Mouse (Mus musculus) testis, adult 2 months (tissue): ENCODE data around the gene Gm20671. TPM values are rescaled to one million over a fixed set of nuclear protein-coding genes. Genes with fewer than 3 reads are reported as not detected.
"Not testable (repeated sequence)": the region's sequence is repeated elsewhere in the genome, so short reads cannot be mapped to it uniquely, and the experiment has no call there.

Experiments
- H3K27ac ChIP-seq: fragments of 200-500 bp; 2 replicates; pipeline ENCODE4 v1.5.1; 2012; ENCODE audit warnings: low read depth, low read length; ENCODE audit not compliant: control insufficient read depth, insufficient read depth
- H3K27me3 ChIP-seq: fragments of 200-500 bp; 2 replicates; pipeline ENCODE4 v1.6.1; 2012; ENCODE audit warnings: mild to moderate bottlenecking, low read length, moderate library complexity; ENCODE audit not compliant: control insufficient read depth, insufficient read depth
- H3K36me3 ChIP-seq: fragments of 200-500 bp; 2 replicates; pipeline ENCODE4 v1.6.1; 2012; ENCODE audit warnings: mild to moderate bottlenecking, low read length; ENCODE audit not compliant: control insufficient read depth, insufficient read depth
- H3K4me1 ChIP-seq: fragments of 200-500 bp; 2 replicates; pipeline ENCODE4 v1.6.1; 2012; ENCODE audit warnings: low read length; ENCODE audit not compliant: control insufficient read depth, insufficient read depth
- H3K4me3 ChIP-seq: fragments of 200-500 bp; 2 replicates; pipeline ENCODE4 v1.5.1; 2012; ENCODE audit warnings: low read depth, mild to moderate bottlenecking, low read length, moderate library complexity, mixed read lengths; ENCODE audit not compliant: control insufficient read depth
- CTCF ChIP-seq: fragments of 200-500 bp; IDR thresholded peaks from 2 replicates; pipeline ENCODE4 v1.5.1; 2012; ENCODE audit warnings: low read depth, mild to moderate bottlenecking, inconsistent platforms, low read length, moderate library complexity; ENCODE audit not compliant: control insufficient read depth, insufficient read depth, insufficient replicate concordance
- POLR2A ChIP-seq: fragments of 200-500 bp; IDR thresholded peaks from 2 replicates; pipeline ENCODE4 v1.6.1; 2012; ENCODE audit warnings: low read depth, mild to moderate bottlenecking, inconsistent platforms, low read length, moderate library complexity; ENCODE audit not compliant: control insufficient read depth
- polyA plus RNA-seq: library from polyadenylated mRNA; depleted of rRNA; stranded (reverse); fragments of >200 nt; gene quantifications from 2 replicates; pipeline ENCODE4 v1.2.3, GENCODE M21; 2012

Gm20671 gene
- polyA plus RNA-seq, 1 experiment = 1.0 TPM

DNA sequence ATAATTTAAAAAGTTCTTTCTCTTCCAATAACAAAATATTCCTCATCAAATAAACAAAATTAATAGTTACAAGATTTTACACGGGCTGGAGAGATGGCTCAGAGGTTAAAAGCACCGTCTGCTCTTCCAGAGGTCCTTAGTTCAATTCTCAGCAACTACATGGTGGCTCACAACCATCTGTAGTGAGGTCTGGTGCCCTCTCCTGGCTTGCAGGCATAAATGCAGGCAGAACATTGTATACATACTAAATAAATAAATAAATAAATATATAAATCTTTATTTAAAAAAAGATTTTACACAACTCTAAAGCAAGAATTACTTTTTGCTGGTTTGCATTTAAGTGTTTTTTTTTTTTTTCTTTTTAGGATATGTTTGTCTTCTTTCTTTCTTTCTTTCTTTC, 13.1 kb upstream of the Gm20671 start:
- no peak for TF ChIP-seq POLR2A
- no peak for TF ChIP-seq CTCF
- Histone ChIP-seq H3K27ac (no peak overlapping the region), H3K4me3 (no peak overlapping the region), H3K36me3 (peaks cover 3% of the 10 kb centered on the region; the same call in 1 of the 2 replicates), H3K4me1 (no peaks in the 10 kb centered on the region), H3K27me3 (no peaks in the 10 kb centered on the region)

DNA sequence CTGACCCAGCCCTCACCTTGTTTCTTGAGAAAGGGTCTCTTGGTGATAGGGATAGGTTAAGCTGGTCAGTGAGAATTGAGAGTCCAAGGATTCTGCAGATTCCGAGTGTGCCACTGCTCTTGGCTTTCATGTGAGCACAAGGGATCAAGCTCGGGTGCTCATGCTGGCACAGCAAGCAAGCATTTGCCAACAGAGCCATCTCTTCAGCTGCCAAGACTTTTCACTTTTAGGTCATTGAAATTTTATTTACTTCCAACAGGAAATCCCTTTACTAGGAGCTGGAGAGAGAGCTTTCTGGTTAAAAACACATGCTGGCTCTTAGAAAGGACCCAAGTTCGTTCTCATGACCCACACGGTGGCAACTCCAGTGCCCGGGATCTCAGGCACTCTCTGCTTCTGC, 10.1 kb upstream of the Gm20671 start:
- Histone ChIP-seq H3K27me3 (no peaks in the 10 kb centered on the region), H3K36me3 (peaks cover 2% of the 10 kb centered on the region), H3K4me1 (no peaks in the 10 kb centered on the region), H3K27ac (no peak overlapping the region), H3K4me3 (no peak overlapping the region)
- TF ChIP-seq CTCF (no peak), POLR2A (no peak)

DNA sequence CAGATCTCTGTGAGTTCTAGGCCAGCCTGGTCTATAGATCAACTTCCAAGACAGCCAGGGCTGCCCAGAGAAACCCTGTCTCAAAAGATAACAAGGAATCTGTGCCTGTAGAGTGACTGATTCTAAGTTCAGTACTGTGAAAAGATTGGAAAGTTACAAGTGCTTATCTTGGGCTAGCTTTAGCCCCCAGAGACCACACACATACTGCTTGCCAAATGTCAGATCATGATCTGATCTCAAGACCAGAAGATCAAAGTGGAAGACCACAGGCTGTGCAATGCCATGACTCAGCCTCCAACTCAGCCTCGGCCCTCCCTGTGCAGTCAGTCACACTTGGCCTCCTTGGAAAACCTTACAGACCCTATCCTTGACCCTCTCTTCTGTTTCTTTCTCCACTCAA, 7.6 kb upstream of the Gm20671 start:
- TF ChIP-seq POLR2A = no peak
- no peak for TF ChIP-seq CTCF
- H3K27ac ChIP-seq = no peak overlapping the region
- H3K4me3 ChIP-seq = no peak overlapping the region
- H3K36me3 ChIP-seq = peaks cover 2% of the 10 kb centered on the region
- no peaks in the 10 kb centered on the region for H3K27me3 ChIP-seq
- no peaks in the 10 kb centered on the region for H3K4me1 ChIP-seq

DNA sequence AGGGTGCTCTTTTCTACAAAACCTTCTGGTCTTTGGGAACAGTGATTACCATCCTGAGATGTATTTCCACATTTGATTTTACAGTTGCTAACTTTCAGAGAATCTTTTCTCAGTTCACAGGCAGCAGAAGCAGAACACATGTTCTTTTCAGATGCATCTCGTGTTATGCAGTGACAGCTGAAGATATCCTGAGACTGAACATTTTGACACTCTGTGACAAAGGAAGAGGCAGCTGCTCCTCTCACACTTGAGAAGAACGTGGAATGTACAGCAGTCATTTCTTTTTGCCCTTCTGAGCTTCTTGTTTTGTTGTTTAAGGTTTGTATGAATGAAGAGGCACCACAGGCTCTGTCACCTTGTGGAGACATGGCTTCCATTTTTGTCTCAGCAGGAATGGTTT, 3.1 kb upstream of the Gm20671 start:
- Histone ChIP-seq H3K27me3 (no peaks in the 10 kb centered on the region), H3K4me3 (no peak overlapping the region), H3K27ac (no peak overlapping the region), H3K36me3 (no peaks in the 10 kb centered on the region; the same call in 1 of the 2 replicates), H3K4me1 (no peaks in the 10 kb centered on the region)
- TF ChIP-seq POLR2A (no peak), CTCF (no peak)

DNA sequence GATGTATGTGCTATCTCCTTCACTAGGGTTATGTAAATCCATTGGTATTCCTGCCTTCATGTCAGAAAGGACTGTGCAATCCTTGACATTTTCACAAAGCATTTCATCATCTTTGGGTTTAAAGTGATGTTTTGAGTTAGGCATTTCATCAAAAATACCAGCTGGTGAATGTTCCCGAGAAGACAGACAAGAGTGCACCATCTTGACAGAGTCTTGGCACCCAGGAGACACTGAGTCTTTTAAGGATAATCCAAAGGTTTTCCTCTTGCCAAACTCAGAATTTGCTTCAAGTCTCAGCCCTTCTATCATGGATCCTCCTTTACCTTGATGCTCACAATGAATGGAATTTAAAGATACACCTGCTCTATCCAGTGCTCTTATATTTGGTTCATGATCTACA, 1.9 kb upstream of the Gm20671 start:
- not testable (repeated sequence) for H3K4me1 ChIP-seq, H3K27ac ChIP-seq, H3K36me3 ChIP-seq, H3K4me3 ChIP-seq, H3K27me3 ChIP-seq

DNA sequence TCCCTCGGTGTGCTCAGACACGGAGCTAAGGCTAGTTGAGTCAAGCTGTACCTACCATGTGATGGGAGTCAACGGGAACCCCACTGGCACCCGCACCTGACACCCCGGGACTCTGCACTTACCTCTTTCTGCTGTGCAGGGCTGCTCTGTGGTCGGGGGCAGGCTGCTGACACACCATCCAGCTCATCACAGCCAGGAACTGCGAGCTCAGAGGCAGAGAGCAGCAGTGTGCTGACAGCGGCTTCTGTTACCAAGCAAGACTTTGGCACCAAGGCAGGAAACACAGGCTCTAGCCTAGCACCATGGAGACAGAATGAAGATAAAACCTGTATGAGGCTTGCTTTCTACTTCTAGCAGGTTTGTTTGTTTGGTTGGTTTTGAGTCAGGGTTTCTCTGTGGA, 6.4 kb downstream of the Gm20671 start:
- Histone ChIP-seq H3K27ac (no peak overlapping the region), H3K27me3 (no peaks in the 10 kb centered on the region), H3K4me1 (no peaks in the 10 kb centered on the region), H3K36me3 (no peaks in the 10 kb centered on the region; the same call in 1 of the 2 replicates), H3K4me3 (no peak overlapping the region)
- TF ChIP-seq CTCF (no peak), POLR2A (no peak)

DNA sequence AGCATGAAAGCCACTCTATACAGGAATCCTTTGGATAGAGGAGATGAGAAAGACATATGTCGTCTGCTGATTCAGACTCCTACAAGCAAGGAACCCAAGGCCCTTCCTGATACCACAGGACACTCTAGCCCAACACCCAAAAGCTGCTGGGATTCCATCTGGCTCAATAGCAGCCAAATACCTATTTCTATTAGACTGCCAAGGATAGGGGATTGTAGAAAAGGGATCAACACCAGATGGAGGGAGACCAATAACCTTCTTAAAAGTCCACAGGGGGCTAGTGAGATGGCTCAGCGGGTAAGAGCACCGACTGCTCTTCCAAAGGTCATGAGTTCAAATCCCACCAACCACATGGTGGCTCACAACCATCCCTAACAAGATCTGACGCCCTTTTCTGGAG, 11.5 kb downstream of the Gm20671 start:
- H3K27ac ChIP-seq = no peak overlapping the region
- TF ChIP-seq POLR2A (no peak), CTCF (no peak)
- no peak overlapping the region for H3K4me3 ChIP-seq
- H3K27me3 ChIP-seq = no peaks in the 10 kb centered on the region
- no peaks in the 10 kb centered on the region for H3K4me1 ChIP-seq
- H3K36me3 ChIP-seq = no peaks in the 10 kb centered on the region; the same call in 1 of the 2 replicates

DNA sequence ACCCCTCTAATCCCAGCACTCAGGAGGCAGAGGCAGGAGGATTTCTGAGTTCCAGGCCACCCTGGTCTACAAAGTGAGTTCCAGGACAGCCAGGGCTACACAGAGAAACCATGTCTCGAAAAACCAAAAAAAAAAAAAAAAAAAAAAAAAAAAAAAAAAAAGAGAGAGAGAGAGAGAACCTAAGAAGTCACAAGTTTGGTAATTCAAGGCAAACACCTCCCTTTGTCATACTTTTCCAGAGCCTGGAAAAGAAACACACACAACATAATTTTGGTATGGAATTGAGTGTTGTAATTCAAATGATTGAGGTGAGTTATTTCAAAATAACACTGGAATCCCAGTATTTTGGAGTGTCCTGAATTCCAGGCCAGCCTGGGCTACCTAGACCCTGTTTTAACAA, 40.5 kb downstream of the Gm20671 start:
- not testable (repeated sequence) for H3K27ac ChIP-seq, H3K36me3 ChIP-seq, H3K4me3 ChIP-seq, H3K4me1 ChIP-seq, H3K27me3 ChIP-seq
